Mouse (Mus musculus) testis, adult 2 months (tissue): Measurements from ENCODE around the gene Apbb1.

Experiments used
- CTCF ChIP-seq: fragments of 200-500 bp; IDR thresholded peaks from 2 replicates; pipeline ENCODE4 v1.5.1; 2012; ENCODE audit warnings: low read depth, mild to moderate bottlenecking, inconsistent platforms, low read length, moderate library complexity; ENCODE audit not compliant: control insufficient read depth, insufficient read depth, insufficient replicate concordance
- POLR2A ChIP-seq: fragments of 200-500 bp; IDR thresholded peaks from 2 replicates; pipeline ENCODE4 v1.6.1; 2012; ENCODE audit warnings: low read depth, mild to moderate bottlenecking, inconsistent platforms, low read length, moderate library complexity; ENCODE audit not compliant: control insufficient read depth

- no peak for TF ChIP-seq CTCF
- no peak for TF ChIP-seq POLR2A
Measured at GRCm38 (mm10) chr7:105565071-105565836, 16.2 kb downstream of the Apbb1 start.
